Mouse (Mus musculus): Measurements from ENCODE around the gene Gm5741. TPM values are rescaled to one million over a fixed set of nuclear protein-coding genes. Genes with fewer than 3 reads are reported as not detected.

The Gm5741 gene
- polyA plus RNA-seq, 1 experiment: not detected

GRCm38 (mm10) chr8:85095566-85095965 is 27.8 kb upstream of the Gm5741 start:
- Histone ChIP-seq H3K27me3 (ENCODE audit: control insufficient read depth, insufficient read depth, low read length) (no peaks in the 10 kb centered on the region), H3K4me3 (ENCODE audit: control insufficient read depth, low read depth, low read length) (no peak overlapping the region), H3K27ac (ENCODE audit: control insufficient read depth, insufficient read depth, low read depth, low read length) (no peak overlapping the region), H3K36me3 (ENCODE audit: control insufficient read depth, insufficient read depth, low read length) (no peaks in the 10 kb centered on the region; the same call in 1 of the 2 replicates), H3K4me1 (ENCODE audit: control insufficient read depth, insufficient read depth, low read length) (peaks cover 2% of the 10 kb centered on the region)
- TF ChIP-seq CTCF (IDR thresholded peaks at IDR 0.05; ENCODE audit: control insufficient read depth, insufficient read depth, insufficient replicate concordance, low read depth, low read length) (no peak), POLR2A (IDR thresholded peaks at IDR 0.05; ENCODE audit: control insufficient read depth, low read depth, low read length) (no peak)

GRCm38 (mm10) chr8:85095051-85095450 is 27.3 kb upstream of the Gm5741 start:
- H3K4me3 ChIP-seq (ENCODE audit: control insufficient read depth, low read depth, low read length): no peak overlapping the region
- no peaks in the 10 kb centered on the region for H3K27me3 ChIP-seq (ENCODE audit: control insufficient read depth, insufficient read depth, low read length)
- H3K36me3 ChIP-seq (ENCODE audit: control insufficient read depth, insufficient read depth, low read length): no peaks in the 10 kb centered on the region; the same call in 1 of the 2 replicates
- H3K27ac ChIP-seq (ENCODE audit: control insufficient read depth, insufficient read depth, low read depth, low read length): no peak overlapping the region
- TF ChIP-seq CTCF (IDR thresholded peaks at IDR 0.05; ENCODE audit: control insufficient read depth, insufficient read depth, insufficient replicate concordance, low read depth, low read length) (no peak), POLR2A (IDR thresholded peaks at IDR 0.05; ENCODE audit: control insufficient read depth, low read depth, low read length) (no peak)
- H3K4me1 ChIP-seq (ENCODE audit: control insufficient read depth, insufficient read depth, low read length): peaks cover 2% of the 10 kb centered on the region

GRCm38 (mm10) chr8:85091526-85092090 is 23.8 kb upstream of the Gm5741 start:
- H3K27ac ChIP-seq (ENCODE audit: control insufficient read depth, insufficient read depth, low read depth, low read length): no peak overlapping the region
- no peak overlapping the region for H3K4me3 ChIP-seq (ENCODE audit: control insufficient read depth, low read depth, low read length)
- TF ChIP-seq POLR2A (IDR thresholded peaks at IDR 0.05; ENCODE audit: control insufficient read depth, low read depth, low read length) (no peak), CTCF (IDR thresholded peaks at IDR 0.05; ENCODE audit: control insufficient read depth, insufficient read depth, insufficient replicate concordance, low read depth, low read length) (no peak)
- no peaks in the 10 kb centered on the region; the same call in 1 of the 2 replicates for H3K36me3 ChIP-seq (ENCODE audit: control insufficient read depth, insufficient read depth, low read length)
- H3K4me1 ChIP-seq (ENCODE audit: control insufficient read depth, insufficient read depth, low read length): peaks cover 2% of the 10 kb centered on the region
- no peaks in the 10 kb centered on the region for H3K27me3 ChIP-seq (ENCODE audit: control insufficient read depth, insufficient read depth, low read length)

- H3K36me3 ChIP-seq (ENCODE audit: control insufficient read depth, insufficient read depth, low read length): no peaks in the 10 kb centered on the region
- H3K27ac ChIP-seq (ENCODE audit: control insufficient read depth, insufficient read depth, low read depth, low read length): no peak overlapping the region
- H3K4me3 ChIP-seq (ENCODE audit: control insufficient read depth, low read depth, low read length): no peak overlapping the region
- no peaks in the 10 kb centered on the region for H3K27me3 ChIP-seq (ENCODE audit: control insufficient read depth, insufficient read depth, low read length)
- TF ChIP-seq POLR2A (IDR thresholded peaks at IDR 0.05; ENCODE audit: control insufficient read depth, low read depth, low read length) (no peak), CTCF (IDR thresholded peaks at IDR 0.05; ENCODE audit: control insufficient read depth, insufficient read depth, insufficient replicate concordance, low read depth, low read length) (no peak)
- H3K4me1 ChIP-seq (ENCODE audit: control insufficient read depth, insufficient read depth, low read length): peaks cover 2% of the 10 kb centered on the region
These were observed 23.1 kb upstream of the Gm5741 start for GRCm38 (mm10) chr8:85090856-85091255.

- Histone ChIP-seq H3K36me3 (ENCODE audit: control insufficient read depth, insufficient read depth, low read length) (no peaks in the 10 kb centered on the region), H3K4me3 (ENCODE audit: control insufficient read depth, low read depth, low read length) (no peak overlapping the region), H3K27ac (ENCODE audit: control insufficient read depth, insufficient read depth, low read depth, low read length) (no peak overlapping the region), H3K4me1 (ENCODE audit: control insufficient read depth, insufficient read depth, low read length) (peaks cover 3% of the 10 kb centered on the region), H3K27me3 (ENCODE audit: control insufficient read depth, insufficient read depth, low read length) (no peaks in the 10 kb centered on the region)
- no peak for TF ChIP-seq POLR2A (IDR thresholded peaks at IDR 0.05; ENCODE audit: control insufficient read depth, low read depth, low read length)
- TF ChIP-seq CTCF (IDR thresholded peaks at IDR 0.05; ENCODE audit: control insufficient read depth, insufficient read depth, insufficient replicate concordance, low read depth, low read length): no peak
These were observed 21.0 kb upstream of the Gm5741 start for GRCm38 (mm10) chr8:85088771-85089170.

GRCm38 (mm10) chr8:85086238-85086637 is 18.5 kb upstream of the Gm5741 start:
- no peaks in the 10 kb centered on the region for H3K27me3 ChIP-seq (ENCODE audit: control insufficient read depth, insufficient read depth, low read length)
- H3K36me3 ChIP-seq (ENCODE audit: control insufficient read depth, insufficient read depth, low read length): no peaks in the 10 kb centered on the region
- H3K4me1 ChIP-seq (ENCODE audit: control insufficient read depth, insufficient read depth, low read length): peaks cover 15% of the 10 kb centered on the region
- H3K27ac ChIP-seq (ENCODE audit: control insufficient read depth, insufficient read depth, low read depth, low read length): no peak overlapping the region
- TF ChIP-seq CTCF (IDR thresholded peaks at IDR 0.05; ENCODE audit: control insufficient read depth, insufficient read depth, insufficient replicate concordance, low read depth, low read length) (no peak), POLR2A (IDR thresholded peaks at IDR 0.05; ENCODE audit: control insufficient read depth, low read depth, low read length) (no peak)
- no peak overlapping the region for H3K4me3 ChIP-seq (ENCODE audit: control insufficient read depth, low read depth, low read length)

GRCm38 (mm10) chr8:85084633-85085032 is 16.9 kb upstream of the Gm5741 start:
- Histone ChIP-seq H3K4me1 (ENCODE audit: control insufficient read depth, insufficient read depth, low read length) (peaks cover 18% of the 10 kb centered on the region), H3K27me3 (ENCODE audit: control insufficient read depth, insufficient read depth, low read length) (no peaks in the 10 kb centered on the region), H3K4me3 (ENCODE audit: control insufficient read depth, low read depth, low read length) (no peak overlapping the region), H3K36me3 (ENCODE audit: control insufficient read depth, insufficient read depth, low read length) (no peaks in the 10 kb centered on the region), H3K27ac (ENCODE audit: control insufficient read depth, insufficient read depth, low read depth, low read length) (no peak overlapping the region)
- TF ChIP-seq CTCF (IDR thresholded peaks at IDR 0.05; ENCODE audit: control insufficient read depth, insufficient read depth, insufficient replicate concordance, low read depth, low read length) (no peak), POLR2A (IDR thresholded peaks at IDR 0.05; ENCODE audit: control insufficient read depth, low read depth, low read length) (no peak)
